Mouse (Mus musculus): Measurements from ENCODE around the gene 1810010D01Rik. TPM values are rescaled to one million over a fixed set of nuclear protein-coding genes. Genes with fewer than 3 reads are reported as not detected.

The 1810010D01Rik gene
- total RNA-seq, 1 experiment, result 1.0 TPM

DNA sequence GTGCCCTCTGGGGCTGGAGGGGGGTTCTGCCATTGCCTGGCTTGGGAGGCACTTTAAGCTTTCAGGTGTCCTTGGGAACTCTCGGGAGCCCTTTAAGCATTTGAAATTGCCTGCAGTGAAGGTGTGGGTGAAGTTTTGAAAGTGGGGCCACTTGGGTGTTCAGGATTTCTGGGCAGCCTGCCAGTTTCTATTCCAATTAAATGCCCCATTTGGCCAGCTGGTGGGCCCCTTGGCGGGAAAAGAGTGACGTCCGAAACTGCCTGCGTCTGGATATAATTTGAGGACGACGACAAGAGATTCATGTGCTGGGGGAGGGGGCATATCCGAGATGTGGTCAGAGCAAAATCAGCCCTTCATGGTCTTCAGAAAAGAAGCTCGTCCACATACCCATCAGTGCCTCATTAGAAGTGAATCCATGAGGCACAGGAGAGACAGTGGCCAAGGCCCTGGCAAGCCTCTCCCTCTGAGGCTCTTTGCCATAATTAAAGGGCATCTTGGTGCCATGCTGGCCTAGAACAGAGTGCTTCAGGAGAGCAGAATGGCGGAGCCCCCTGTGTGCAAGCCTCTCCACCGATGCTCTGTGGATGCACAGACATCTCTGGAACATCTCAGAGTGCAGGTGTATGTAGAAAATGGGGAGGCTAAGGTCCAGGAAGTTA lies 26.4 kb downstream of the 1810010D01Rik start:
- in situ Hi-C loops (cut with MboI; ENCODE audit: low sequenced_read_pairs in 2 of 2, unreplicated experiment in 2 of 2), result no loop called here
- Histone ChIP-seq H3K9me3 (ENCODE audit: control insufficient read depth, insufficient read depth, low read depth, low read length) (no peaks in the 10 kb centered on the region), H3K9ac (ENCODE audit: insufficient read depth, low read depth, low read length, poor library complexity, severe bottlenecking) (no peak overlapping the region), H3K27ac (ENCODE audit: insufficient read depth, low read depth, low read length, poor library complexity, severe bottlenecking) (no peak overlapping the region), H3K4me1 (ENCODE audit: control insufficient read depth in 2 of 2, insufficient read depth in 2 of 2, low read length in 2 of 2, poor library complexity in 1 of 2) (peaks cover 2 to 8% of the 10 kb centered on the region in 2 experiments; a peak in 1 of 4 replicates), H3K4me3 (ENCODE audit: insufficient read depth in 1 of 2, low read depth in 1 of 2, low read length in 2 of 2, poor library complexity in 1 of 2, severe bottlenecking in 1 of 2) (no peak overlapping the region), H3K36me3 (ENCODE audit: control insufficient read depth, insufficient read depth, low read length, poor library complexity, severe bottlenecking) (no peaks in the 10 kb centered on the region)
- DNase-seq (ENCODE audit: low read depth, low spot score), result no peak
- TF ChIP-seq CHD2 (IDR thresholded peaks at IDR 0.05; ENCODE audit: low read depth, low read length) (no peak), ZC3H11A (IDR thresholded peaks at IDR 0.05; ENCODE audit: borderline replicate concordance, low read depth, low read length) (no peak), HCFC1 (IDR thresholded peaks at IDR 0.05; ENCODE audit: borderline replicate concordance, insufficient read depth, low read length) (no peak), ZNF384 (IDR thresholded peaks at IDR 0.05; ENCODE audit: low read depth, low read length) (no peak), MAFK (IDR thresholded peaks at IDR 0.05; ENCODE audit: insufficient read depth, low read depth, low read length) (no peak)

DNA sequence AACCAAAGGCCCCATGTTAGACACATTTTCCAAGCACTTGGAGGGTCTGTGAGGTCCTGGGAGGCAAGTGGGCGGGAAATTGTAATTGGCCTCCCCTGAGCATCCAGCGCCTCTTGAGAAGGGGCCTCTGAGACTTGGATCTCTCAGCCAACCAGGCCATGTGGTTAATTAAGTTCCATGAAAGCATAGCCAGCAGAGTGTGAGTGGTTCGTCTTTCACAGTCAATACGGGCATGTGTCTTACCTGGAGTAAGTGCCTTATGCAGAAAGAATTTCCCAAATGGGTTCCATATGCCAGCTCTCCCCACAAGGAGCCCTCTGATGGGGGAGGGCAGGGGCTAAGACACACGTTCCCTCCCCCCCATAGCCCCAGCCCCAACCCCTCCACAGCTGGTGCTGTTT lies 28.2 kb downstream of the 1810010D01Rik start:
- Histone ChIP-seq H3K27ac (ENCODE audit: insufficient read depth, low read depth, low read length, poor library complexity, severe bottlenecking) (no peak overlapping the region), H3K9me3 (ENCODE audit: control insufficient read depth, insufficient read depth, low read depth, low read length) (no peaks in the 10 kb centered on the region), H3K4me1 (ENCODE audit: control insufficient read depth in 2 of 2, insufficient read depth in 2 of 2, low read length in 2 of 2, poor library complexity in 1 of 2) (peaks cover 6 to 13% of the 10 kb centered on the region in 2 experiments; a peak in 2 of 4 replicates), H3K9ac (ENCODE audit: insufficient read depth, low read depth, low read length, poor library complexity, severe bottlenecking) (no peak overlapping the region), H3K36me3 (ENCODE audit: control insufficient read depth, insufficient read depth, low read length, poor library complexity, severe bottlenecking) (no peaks in the 10 kb centered on the region), H3K4me3 (ENCODE audit: insufficient read depth in 1 of 2, low read depth in 1 of 2, low read length in 2 of 2, poor library complexity in 1 of 2, severe bottlenecking in 1 of 2) (no peak overlapping the region)
- in situ Hi-C loops (cut with MboI; ENCODE audit: low sequenced_read_pairs in 2 of 2, unreplicated experiment in 2 of 2), result no loop called here
- no peak for DNase-seq (ENCODE audit: low read depth, low spot score)
- no peak for TF ChIP-seq CHD2 (IDR thresholded peaks at IDR 0.05; ENCODE audit: low read depth, low read length)
- TF ChIP-seq MAFK (IDR thresholded peaks at IDR 0.05; ENCODE audit: insufficient read depth, low read depth, low read length), result no peak
- no peak for TF ChIP-seq ZC3H11A (IDR thresholded peaks at IDR 0.05; ENCODE audit: borderline replicate concordance, low read depth, low read length)
- TF ChIP-seq HCFC1 (IDR thresholded peaks at IDR 0.05; ENCODE audit: borderline replicate concordance, insufficient read depth, low read length), result no peak
- no peak for TF ChIP-seq ZNF384 (IDR thresholded peaks at IDR 0.05; ENCODE audit: low read depth, low read length)

DNA sequence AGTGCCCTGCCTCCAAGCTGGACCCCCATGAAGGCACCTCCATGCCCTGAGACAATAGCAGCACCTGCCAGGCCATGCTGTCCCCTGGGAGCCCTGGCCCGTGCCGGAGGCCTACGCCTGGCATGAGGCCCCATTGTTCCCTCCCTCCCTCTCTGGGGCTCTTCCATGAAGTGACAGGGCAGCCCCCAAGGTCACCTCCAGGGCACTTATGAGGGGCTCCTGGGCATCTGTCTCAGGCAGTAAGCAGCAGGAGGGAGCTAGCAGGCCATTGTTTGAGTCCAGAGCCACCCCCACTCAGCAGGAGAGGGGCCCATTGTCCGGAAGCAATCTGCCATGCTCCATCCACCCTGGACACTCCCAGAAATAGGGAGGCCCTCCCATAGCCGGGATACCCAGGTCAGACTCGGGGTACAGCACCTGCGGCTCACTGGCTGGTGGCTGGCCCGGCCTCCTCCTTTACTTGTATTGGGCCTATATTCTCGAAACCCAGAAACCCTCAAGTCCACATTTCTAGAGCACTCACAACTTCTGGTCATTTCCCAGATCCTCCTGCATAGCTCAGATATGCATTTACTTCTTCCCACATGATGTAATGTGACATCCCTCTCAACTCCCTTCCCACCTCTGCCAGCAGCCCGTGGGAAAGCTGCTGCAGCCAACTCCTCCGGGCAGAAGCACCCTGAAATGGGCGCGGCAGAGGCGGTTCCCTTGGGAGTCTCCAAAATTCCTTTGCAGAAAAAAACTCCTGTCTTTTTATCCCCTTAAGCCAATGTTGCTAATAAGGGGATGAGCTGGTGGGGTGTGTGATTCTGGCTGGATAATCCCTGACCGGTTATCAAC lies 30.9 kb downstream of the 1810010D01Rik start:
- no peak overlapping the region for H3K4me3 ChIP-seq (ENCODE audit: insufficient read depth in 1 of 2, low read depth in 1 of 2, low read length in 2 of 2, poor library complexity in 1 of 2, severe bottlenecking in 1 of 2)

DNA sequence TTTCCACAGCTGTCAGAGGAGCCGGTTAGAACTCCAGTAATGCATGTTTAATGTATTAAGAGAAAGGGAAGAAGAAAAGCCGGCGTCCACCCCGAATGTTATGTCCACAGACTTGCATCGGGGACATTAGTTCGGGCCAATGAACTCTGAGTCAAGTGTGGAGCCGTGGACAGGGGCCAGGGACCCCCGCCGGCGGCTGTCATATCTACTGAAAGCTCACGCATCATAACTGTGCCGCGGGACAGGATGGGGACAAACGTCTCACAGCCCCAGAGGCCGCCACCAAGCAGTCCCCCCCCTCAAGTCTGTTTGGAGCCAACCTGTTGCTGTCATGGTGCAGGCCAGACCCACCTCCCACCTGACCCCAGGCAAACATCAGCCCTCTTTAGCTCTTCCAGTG lies 34.4 kb downstream of the 1810010D01Rik start:
- no peak overlapping the region for H3K27ac ChIP-seq (ENCODE audit: insufficient read depth, low read depth, low read length, poor library complexity, severe bottlenecking)

More for the DNA sequence above, 30.9 kb downstream of the 1810010D01Rik start:
- in situ Hi-C loops (cut with MboI; ENCODE audit: low sequenced_read_pairs in 2 of 2, unreplicated experiment in 2 of 2), result no loop called here
- Histone ChIP-seq H3K9ac (ENCODE audit: insufficient read depth, low read depth, low read length, poor library complexity, severe bottlenecking) (no peak overlapping the region), H3K9me3 (ENCODE audit: control insufficient read depth, insufficient read depth, low read depth, low read length) (no peaks in the 10 kb centered on the region), H3K4me1 (ENCODE audit: control insufficient read depth in 2 of 2, insufficient read depth in 2 of 2, low read length in 2 of 2, poor library complexity in 1 of 2) (peaks cover 12 to 26% of the 10 kb centered on the region in 2 experiments; a peak in 2 of 4 replicates), H3K36me3 (ENCODE audit: control insufficient read depth, insufficient read depth, low read length, poor library complexity, severe bottlenecking) (no peaks in the 10 kb centered on the region), H3K27ac (ENCODE audit: insufficient read depth, low read depth, low read length, poor library complexity, severe bottlenecking) (no peak overlapping the region)
- DNase-seq (ENCODE audit: low read depth, low spot score), result no peak
- TF ChIP-seq HCFC1 (IDR thresholded peaks at IDR 0.05; ENCODE audit: borderline replicate concordance, insufficient read depth, low read length) (no peak), MAFK (IDR thresholded peaks at IDR 0.05; ENCODE audit: insufficient read depth, low read depth, low read length) (no peak), CHD2 (IDR thresholded peaks at IDR 0.05; ENCODE audit: low read depth, low read length) (no peak), ZC3H11A (IDR thresholded peaks at IDR 0.05; ENCODE audit: borderline replicate concordance, low read depth, low read length) (no peak), ZNF384 (IDR thresholded peaks at IDR 0.05; ENCODE audit: low read depth, low read length) (no peak)

More for the DNA sequence above, 34.4 kb downstream of the 1810010D01Rik start:
- Histone ChIP-seq H3K9me3 (ENCODE audit: control insufficient read depth, insufficient read depth, low read depth, low read length) (no peaks in the 10 kb centered on the region), H3K36me3 (ENCODE audit: control insufficient read depth, insufficient read depth, low read length, poor library complexity, severe bottlenecking) (no peaks in the 10 kb centered on the region), H3K4me3 (ENCODE audit: insufficient read depth in 1 of 2, low read depth in 1 of 2, low read length in 2 of 2, poor library complexity in 1 of 2, severe bottlenecking in 1 of 2) (peak overlapping the region; percentile 3 to 7; a peak in 2 of 4 replicates), H3K9ac (ENCODE audit: insufficient read depth, low read depth, low read length, poor library complexity, severe bottlenecking) (no peak overlapping the region), H3K4me1 (ENCODE audit: control insufficient read depth in 2 of 2, insufficient read depth in 2 of 2, low read length in 2 of 2, poor library complexity in 1 of 2) (peaks cover 12 to 26% of the 10 kb centered on the region in 2 experiments; a peak in 2 of 4 replicates)
- in situ Hi-C loops (cut with MboI; ENCODE audit: low sequenced_read_pairs in 2 of 2, unreplicated experiment in 2 of 2), result no loop called here
- DNase-seq (ENCODE audit: low read depth, low spot score), result no peak
- TF ChIP-seq MAFK (IDR thresholded peaks at IDR 0.05; ENCODE audit: insufficient read depth, low read depth, low read length) (no peak), CHD2 (IDR thresholded peaks at IDR 0.05; ENCODE audit: low read depth, low read length) (no peak), HCFC1 (IDR thresholded peaks at IDR 0.05; ENCODE audit: borderline replicate concordance, insufficient read depth, low read length) (no peak), ZNF384 (IDR thresholded peaks at IDR 0.05; ENCODE audit: low read depth, low read length) (no peak), ZC3H11A (IDR thresholded peaks at IDR 0.05; ENCODE audit: borderline replicate concordance, low read depth, low read length) (no peak)

Measured in ES-E14 (cell line).